Mouse (Mus musculus) monocyte, adult 5-6 weeks (primary cell): ENCODE data around the gene Kif14. TPM values are rescaled to one million over a fixed set of nuclear protein-coding genes. Genes with fewer than 3 reads are reported as not detected.

Experiments used
- ATAC-seq: fragments of 153-309, 156-312 bp; replicated peaks from 2 replicates; pipeline ENCODE4 v1.8.0; 2017; ENCODE audit warnings: mild to moderate bottlenecking; ENCODE audit not compliant: low TSS enrichment, insufficient number of reproducible peaks, severe bottlenecking, poor library complexity, low FRiP score
- total RNA-seq: library from RNA; stranded (forward); fragments of 200-1000, 200-491, 200-594 nt; gene quantifications from 3 replicates; pipeline ENCODE4 v1.2.3, GENCODE M21; 2017

Gene Kif14
- total RNA-seq, 1 experiment from 2014 or later, result not detected

DNA sequence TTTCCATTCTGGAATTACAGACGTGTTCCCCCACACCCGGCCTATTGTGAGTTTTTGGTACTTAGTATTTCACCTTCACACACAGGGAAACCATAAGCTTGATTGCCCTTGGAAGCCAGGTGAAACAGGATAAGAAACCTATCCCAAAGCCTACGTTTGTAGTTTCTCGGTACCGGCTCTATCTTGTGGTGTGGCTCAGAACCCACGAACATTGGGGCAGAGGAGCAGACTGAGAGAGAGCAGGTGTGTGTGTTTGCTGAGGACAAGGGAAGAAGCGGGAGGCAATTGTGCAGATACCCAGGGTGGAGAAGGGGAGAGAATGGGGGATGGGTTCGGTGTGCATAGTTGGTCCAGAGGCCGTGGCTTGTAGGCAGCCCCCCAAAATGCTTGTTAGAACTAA lies 104.8 kb downstream of the Kif14 start:
- ATAC-seq, result no peak

- ATAC-seq, result no peak
Measured at GRCm38 (mm10) chr1:136571530-136571929, 105.4 kb downstream of the Kif14 start.

DNA sequence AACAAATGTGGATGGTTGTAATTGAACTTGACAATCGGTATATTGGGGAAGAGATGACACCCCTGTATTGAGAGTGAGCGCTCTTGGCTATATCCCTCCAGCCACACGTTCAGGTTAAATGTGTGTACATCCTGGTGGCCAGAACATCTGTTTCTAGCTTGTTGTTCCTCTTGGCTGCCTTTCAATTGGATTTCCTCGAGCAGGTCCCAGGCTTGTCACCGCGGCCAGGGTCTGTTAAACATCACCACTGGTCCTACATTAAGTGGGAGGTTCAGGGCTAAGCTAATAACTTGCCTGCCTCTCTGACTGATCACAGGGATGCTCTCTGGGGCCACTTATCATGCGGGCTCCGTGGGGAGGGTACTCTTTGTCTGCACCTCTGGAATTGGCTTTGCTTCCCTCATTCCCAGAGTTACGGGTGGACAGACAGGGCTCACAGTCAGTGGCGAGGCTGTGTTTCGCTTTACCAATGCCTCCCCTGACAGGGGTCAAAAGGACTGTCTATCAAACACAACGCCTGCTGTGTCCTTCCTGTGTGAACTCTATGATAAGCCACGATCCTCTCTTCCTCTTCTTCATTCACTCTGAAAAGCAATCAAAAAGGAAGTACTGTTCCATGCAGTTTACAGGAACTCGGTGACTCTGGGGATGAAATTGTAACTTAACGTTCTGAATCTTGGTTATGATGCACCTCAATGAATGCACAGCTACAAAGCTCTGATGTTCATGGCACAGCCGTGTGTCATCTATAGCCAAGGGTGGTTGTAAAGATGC lies 111.9 kb downstream of the Kif14 start:
- peak; percentile 70 for ATAC-seq

- ATAC-seq, result no peak
Measured at GRCm38 (mm10) chr1:136579360-136579759, 113.2 kb downstream of the Kif14 start.

- ATAC-seq, result no peak
Measured at GRCm38 (mm10) chr1:136580266-136580665, 114.1 kb downstream of the Kif14 start.

Other genes with a start within 250 kb of the Kif14 start
- gene Inava, start 232.1 kb upstream of the Kif14 start, total RNA-seq, result not detected in 3 replicates
- gene Gpr25, start 205.5 kb upstream of the Kif14 start, total RNA-seq, result not detected in 3 replicates
- 25.1 to 39.6 TPM (median 31.9 TPM) in 3 replicates for gene Camsap2, start 120.2 kb upstream of the Kif14 start, total RNA-seq
- gene Ddx59, start 51.1 kb upstream of the Kif14 start, total RNA-seq, result 12.1 to 24.9 TPM (median 14.9 TPM) in 3 replicates
- gene Zfp281, start 158.6 kb downstream of the Kif14 start, total RNA-seq, result 36.6 to 52.3 TPM (median 38.8 TPM) in 3 replicates